Mouse (Mus musculus): Measurements from ENCODE around the gene Piga.

- TF ChIP-seq CTCF (IDR thresholded peaks at IDR 0.05; ENCODE audit: low read depth) (no peak), EP300 (IDR thresholded peaks at IDR 0.05; ENCODE audit: low read depth) (peak; percentile 67)
These were observed 28.1 kb downstream of the Piga start for GRCm38 (mm10) chrX:164447682-164448071.

Data from liver, postnatal 0 days (tissue).